Mouse (Mus musculus): ENCODE measurements at regions not wholly inside any gene's neighbourhood (a gene's known extent, or its start where the extent isn't known, plus 50 kb on each side); places are given as distances from the start of the nearest gene placed in this dataset.

DNA sequence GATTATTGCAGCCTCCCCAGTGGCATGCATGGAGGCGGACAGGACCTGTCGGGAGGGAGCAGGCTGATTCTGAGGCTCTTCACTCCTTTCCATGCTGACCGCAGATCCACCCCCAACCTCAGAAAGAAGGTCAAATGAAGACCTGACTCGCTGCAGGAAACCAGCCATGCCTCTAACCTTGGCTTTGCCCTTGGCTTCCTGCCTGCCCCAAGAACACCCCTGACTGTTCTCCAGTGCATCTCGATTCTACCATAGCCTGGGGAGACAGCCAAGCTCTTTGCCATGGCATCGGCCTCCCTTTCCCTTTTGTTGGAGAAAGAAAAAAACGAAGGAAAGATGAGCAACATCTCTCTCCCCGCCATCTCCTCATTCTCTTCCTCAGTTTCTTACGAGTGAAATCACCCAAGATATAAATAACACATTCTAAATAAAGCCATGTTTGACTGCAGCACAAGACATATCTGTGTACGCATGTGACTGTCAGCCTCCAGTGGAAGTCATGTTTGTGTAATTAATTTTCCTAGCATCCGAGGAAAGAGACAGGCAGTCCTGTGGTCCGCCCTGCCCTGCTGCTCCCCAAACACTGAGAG lies 102.4 kb upstream of the Sdk1 start:
- DNase-seq: no peak

- DNase-seq: no peak
These were observed 101.9 kb upstream of the Sdk1 start for GRCm38 (mm10) chr5:141139361-141139912.

DNA sequence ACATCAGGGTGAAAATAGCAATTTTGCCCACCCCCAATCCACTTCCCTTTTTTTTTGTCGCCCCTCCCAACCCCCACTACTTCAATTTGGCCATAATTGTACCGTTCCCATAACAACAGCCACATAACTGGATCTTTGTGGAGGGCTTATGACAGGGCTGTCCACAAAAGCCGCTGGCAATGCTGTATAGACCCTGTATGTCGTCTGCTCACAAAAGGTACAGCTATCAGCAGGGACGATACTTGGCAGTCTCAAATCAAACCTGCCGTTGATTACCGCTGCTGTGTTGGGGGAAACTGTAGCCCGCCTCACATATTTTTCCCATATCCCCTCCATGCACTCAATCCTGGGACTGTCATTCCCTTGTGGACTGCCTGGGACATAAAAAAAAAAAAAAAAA lies 80.9 kb upstream of the Sdk1 start:
- DNase-seq: no peak

- DNase-seq: no peak
These were observed 80.3 kb upstream of the Sdk1 start for GRCm38 (mm10) chr5:141160956-141161355.

GRCm38 (mm10) chr5:141182442-141182841 lies 58.8 kb upstream of the Sdk1 start:
- DNase-seq: no peak

GRCm38 (mm10) chr5:141189033-141189432 lies 52.3 kb upstream of the Sdk1 start:
- DNase-seq: no peak

Measured in lung, postnatal 14 days (tissue).